Mouse (Mus musculus): Measurements from ENCODE around the gene Ptpn9. TPM values are rescaled to one million over a fixed set of nuclear protein-coding genes. Genes with fewer than 3 reads are reported as not detected.
"Not testable (repeated sequence)": the region's sequence is repeated elsewhere in the genome, so short reads cannot be mapped to it uniquely, and the experiment has no call there.

Ptpn9 gene
- polyA plus RNA-seq, 1 experiment from 2014 or later: 21.4 TPM

DNA sequence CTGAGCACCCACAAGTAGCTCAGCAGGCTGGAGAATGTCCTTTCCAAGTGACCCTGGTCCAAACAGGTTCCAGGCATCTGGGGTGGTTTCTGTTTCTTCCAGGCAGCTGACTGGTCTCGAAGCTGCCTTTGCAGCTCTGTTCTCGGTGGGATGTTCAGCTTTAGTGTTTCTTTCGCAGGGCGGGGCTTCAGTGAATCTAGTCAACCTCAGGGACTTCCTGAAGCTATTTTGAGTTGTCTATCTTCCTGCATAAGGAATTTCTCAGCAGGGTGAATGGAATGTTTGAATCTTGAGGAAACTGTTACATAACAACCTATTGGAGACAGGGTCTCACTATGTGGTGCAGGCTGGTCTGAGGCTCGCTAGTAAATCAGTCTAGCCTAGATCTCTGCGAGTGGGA, 14.5 kb upstream of the Ptpn9 start:
- peaks cover 46% of the 10 kb centered on the region for H3K36me3 ChIP-seq
- WGBS: 94% methylated on average over 6 of the region's 6 CpGs
- no peaks in the 10 kb centered on the region for H3K27me3 ChIP-seq (ENCODE audit: insufficient read depth, poor library complexity, severe bottlenecking)
- H3K27ac ChIP-seq: no peak overlapping the region
- H3K9me3 ChIP-seq: no peaks in the 10 kb centered on the region
- H3K4me1 ChIP-seq (replicated peaks): no peaks in the 10 kb centered on the region
- no peak for DNase-seq (ENCODE audit: low spot score)
- H3K4me3 ChIP-seq: no peak overlapping the region

DNA sequence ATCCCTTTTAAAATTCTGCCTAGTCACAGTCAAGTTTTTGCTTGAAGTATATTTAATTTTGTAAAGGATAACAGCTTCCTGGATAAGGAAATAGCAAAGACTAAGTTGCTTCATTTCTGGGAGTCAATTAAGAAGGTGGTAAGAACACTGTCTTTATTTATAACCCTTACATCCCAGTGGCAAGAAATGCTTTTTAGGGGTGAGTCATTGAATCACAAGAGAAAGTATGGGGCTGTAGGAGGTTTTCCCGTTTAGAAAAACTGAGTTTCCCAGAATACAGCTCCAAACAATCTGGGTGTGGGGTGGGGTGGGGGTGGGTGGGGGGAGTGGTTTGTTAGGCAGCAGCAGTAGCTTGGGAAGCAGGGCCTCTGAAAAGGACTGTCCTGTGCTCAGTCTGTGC, 13.2 kb upstream of the Ptpn9 start:
- Histone ChIP-seq H3K4me3 (no peak overlapping the region), H3K27ac (no peak overlapping the region), H3K36me3 (peaks cover 46% of the 10 kb centered on the region), H3K4me1 (replicated peaks) (no peaks in the 10 kb centered on the region), H3K27me3 (ENCODE audit: insufficient read depth, poor library complexity, severe bottlenecking) (no peaks in the 10 kb centered on the region), H3K9me3 (no peaks in the 10 kb centered on the region)
- no peak for DNase-seq (ENCODE audit: low spot score)
- 77% methylated on average over 1 of the region's 1 CpGs for WGBS

- Histone ChIP-seq H3K27me3 (ENCODE audit: insufficient read depth, poor library complexity, severe bottlenecking) (no peaks in the 10 kb centered on the region), H3K4me1 (replicated peaks) (peaks cover 20% of the 10 kb centered on the region), H3K4me3 (peak overlapping the region; percentile 96), H3K36me3 (peaks cover 10% of the 10 kb centered on the region; the same call in 1 of the 2 replicates), H3K27ac (peak overlapping the region; percentile 99), H3K9me3 (no peaks in the 10 kb centered on the region)
- WGBS: under 1% methylated on average over 80 of the region's 80 CpGs
- DNase-seq (ENCODE audit: low spot score): peak; percentile 74
Observed at GRCm38 (mm10) chr9:56995198-56996027, 690 bp downstream of the Ptpn9 start.

DNA sequence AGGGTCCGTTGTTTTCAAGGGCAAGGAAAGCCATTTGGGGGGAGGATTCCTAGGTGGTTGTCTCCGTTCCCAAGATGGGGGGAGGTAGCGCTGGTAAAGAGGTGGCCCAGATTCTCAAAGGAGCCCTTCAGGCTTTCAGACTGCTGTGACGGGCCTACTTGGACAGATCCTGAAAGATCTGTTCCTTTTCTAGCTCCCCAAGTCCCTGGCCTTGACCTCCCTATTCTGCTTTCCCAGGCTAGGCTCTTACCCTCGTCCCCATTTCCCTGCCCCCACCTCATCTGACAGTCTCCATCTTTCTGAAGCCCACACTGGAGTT, 1.3 kb downstream of the Ptpn9 start:
- no peaks in the 10 kb centered on the region for H3K9me3 ChIP-seq
- no peak for DNase-seq (ENCODE audit: low spot score)
- peak overlapping the region; percentile 99 for H3K27ac ChIP-seq
- peaks cover 13% of the 10 kb centered on the region; the same call in 1 of the 2 replicates for H3K36me3 ChIP-seq
- H3K27me3 ChIP-seq (ENCODE audit: insufficient read depth, poor library complexity, severe bottlenecking): no peaks in the 10 kb centered on the region
- peaks cover 20% of the 10 kb centered on the region for H3K4me1 ChIP-seq (replicated peaks)
- WGBS: 0% methylated on average over 5 of the region's 5 CpGs
- H3K4me3 ChIP-seq: peak overlapping the region; percentile 96

GRCm38 (mm10) chr9:56997206-56997605, 2.5 kb downstream of the Ptpn9 start:
- DNase-seq (ENCODE audit: low spot score); H3K4me3 ChIP-seq; H3K27me3 ChIP-seq (ENCODE audit: insufficient read depth, poor library complexity, severe bottlenecking); H3K27ac ChIP-seq; H3K9me3 ChIP-seq: not testable (repeated sequence)
- 82% methylated on average over 1 of the region's 1 CpGs for WGBS
- Histone ChIP-seq H3K36me3 (peaks cover 13% of the 10 kb centered on the region; the same call in 1 of the 2 replicates), H3K4me1 (replicated peaks) (peaks cover 20% of the 10 kb centered on the region)

GRCm38 (mm10) chr9:57003011-57003410, 8.3 kb downstream of the Ptpn9 start:
- Histone ChIP-seq H3K36me3 (peaks cover 51% of the 10 kb centered on the region), H3K4me3 (no peak overlapping the region), H3K27ac (no peak overlapping the region), H3K4me1 (replicated peaks) (no peaks in the 10 kb centered on the region), H3K9me3 (0 out of 2 replicates have a peak, but pooled peaks cover 4% of the 10 kb centered on the region), H3K27me3 (ENCODE audit: insufficient read depth, poor library complexity, severe bottlenecking) (no peaks in the 10 kb centered on the region)
- WGBS: 90% methylated on average over 4 of the region's 4 CpGs
- DNase-seq (ENCODE audit: low spot score): no peak

GRCm38 (mm10) chr9:57012393-57012792, 17.7 kb downstream of the Ptpn9 start:
- H3K4me3 ChIP-seq: no peak overlapping the region
- 0 out of 2 replicates have a peak, but pooled peaks cover 9% of the 10 kb centered on the region for H3K9me3 ChIP-seq
- no peak for DNase-seq (ENCODE audit: low spot score)
- H3K4me1 ChIP-seq (replicated peaks): no peaks in the 10 kb centered on the region
- H3K36me3 ChIP-seq: peaks cover 50% of the 10 kb centered on the region
- WGBS: 84% methylated on average over 1 of the region's 1 CpGs
- no peaks in the 10 kb centered on the region for H3K27me3 ChIP-seq (ENCODE audit: insufficient read depth, poor library complexity, severe bottlenecking)
- no peak overlapping the region for H3K27ac ChIP-seq

- 89% methylated on average over 4 of the region's 4 CpGs for WGBS
- peaks cover 45% of the 10 kb centered on the region for H3K36me3 ChIP-seq
- DNase-seq (ENCODE audit: low spot score): no peak
- no peak overlapping the region for H3K4me3 ChIP-seq
- no peaks in the 10 kb centered on the region for H3K4me1 ChIP-seq (replicated peaks)
- no peak overlapping the region for H3K27ac ChIP-seq
- H3K9me3 ChIP-seq: 0 out of 2 replicates have a peak, but pooled peaks cover 6% of the 10 kb centered on the region
- no peaks in the 10 kb centered on the region for H3K27me3 ChIP-seq (ENCODE audit: insufficient read depth, poor library complexity, severe bottlenecking)
Observed at GRCm38 (mm10) chr9:57012895-57013294, 18.2 kb downstream of the Ptpn9 start.

DNA sequence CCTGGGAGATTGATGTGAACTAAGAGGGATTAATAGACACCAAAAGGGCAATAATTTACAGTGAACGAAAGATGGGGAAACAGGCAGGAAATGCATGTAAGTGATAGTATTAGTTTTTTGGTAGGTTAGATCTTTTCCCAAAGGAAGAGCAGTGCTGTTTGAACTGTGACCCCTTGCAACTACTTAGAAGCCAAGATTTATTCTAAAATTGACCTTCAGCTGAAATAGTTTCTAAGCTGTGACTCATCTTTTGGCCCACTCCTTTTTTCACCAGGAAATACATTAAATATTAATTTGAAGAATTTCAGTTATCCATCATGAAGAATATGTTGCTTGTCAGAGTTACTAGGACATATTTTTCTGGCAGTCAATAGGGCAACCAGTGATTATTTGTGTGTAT, 19.0 kb downstream of the Ptpn9 start:
- no peak overlapping the region for H3K27ac ChIP-seq
- no peaks in the 10 kb centered on the region for H3K4me1 ChIP-seq (replicated peaks)
- H3K4me3 ChIP-seq: no peak overlapping the region
- DNase-seq (ENCODE audit: low spot score): no peak
- WGBS: 93% methylated on average over 1 of the region's 1 CpGs
- peaks cover 42% of the 10 kb centered on the region for H3K36me3 ChIP-seq
- H3K9me3 ChIP-seq: 0 out of 2 replicates have a peak, but pooled peaks cover 6% of the 10 kb centered on the region
- no peaks in the 10 kb centered on the region for H3K27me3 ChIP-seq (ENCODE audit: insufficient read depth, poor library complexity, severe bottlenecking)

DNA sequence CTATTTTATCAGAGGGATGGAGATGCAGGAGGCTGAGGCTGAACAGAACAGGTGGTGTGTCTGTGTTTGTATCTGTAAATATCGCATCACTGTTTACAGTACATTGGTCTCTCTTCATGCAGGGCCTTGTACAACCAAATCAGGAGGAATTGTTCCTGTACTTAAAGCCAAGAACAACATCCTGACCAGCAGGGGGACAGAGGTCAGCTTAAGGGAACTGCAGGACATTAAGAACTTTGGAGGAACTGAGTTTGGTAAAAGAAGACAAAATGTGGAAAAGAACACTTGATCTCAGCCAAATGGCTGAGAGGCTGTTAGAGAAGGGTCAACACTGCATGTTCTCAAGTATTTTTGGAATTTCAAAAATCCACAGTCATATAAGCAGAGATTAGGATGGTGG, 20.0 kb downstream of the Ptpn9 start:
- no peak for DNase-seq (ENCODE audit: low spot score)
- Histone ChIP-seq H3K27me3 (ENCODE audit: insufficient read depth, poor library complexity, severe bottlenecking) (no peaks in the 10 kb centered on the region), H3K4me3 (no peak overlapping the region), H3K36me3 (peaks cover 40% of the 10 kb centered on the region), H3K27ac (no peak overlapping the region), H3K9me3 (0 out of 2 replicates have a peak, but pooled peaks cover 6% of the 10 kb centered on the region), H3K4me1 (replicated peaks) (no peaks in the 10 kb centered on the region)
- WGBS: 88% methylated on average over 1 of the region's 1 CpGs

- Histone ChIP-seq H3K36me3 (peaks cover 59% of the 10 kb centered on the region), H3K27me3 (ENCODE audit: insufficient read depth, poor library complexity, severe bottlenecking) (no peaks in the 10 kb centered on the region), H3K9me3 (0 out of 2 replicates have a peak, but pooled peaks cover 6% of the 10 kb centered on the region), H3K4me3 (no peak overlapping the region), H3K4me1 (replicated peaks) (no peaks in the 10 kb centered on the region), H3K27ac (no peak overlapping the region)
- WGBS: 73% methylated on average over 1 of the region's 1 CpGs
- DNase-seq (ENCODE audit: low spot score): no peak
Observed at GRCm38 (mm10) chr9:57017631-57018030, 22.9 kb downstream of the Ptpn9 start.

- no peak overlapping the region for H3K4me3 ChIP-seq
- no peaks in the 10 kb centered on the region for H3K4me1 ChIP-seq (replicated peaks)
- H3K27me3 ChIP-seq (ENCODE audit: insufficient read depth, poor library complexity, severe bottlenecking): no peaks in the 10 kb centered on the region
- H3K36me3 ChIP-seq: peaks cover 81% of the 10 kb centered on the region
- DNase-seq (ENCODE audit: low spot score): no peak
- H3K9me3 ChIP-seq: 0 out of 2 replicates have a peak, but pooled peaks cover 3% of the 10 kb centered on the region
- WGBS: 96% methylated on average over 1 of the region's 1 CpGs
- H3K27ac ChIP-seq: no peak overlapping the region
Observed at GRCm38 (mm10) chr9:57031756-57032155, 37.0 kb downstream of the Ptpn9 start.

DNA sequence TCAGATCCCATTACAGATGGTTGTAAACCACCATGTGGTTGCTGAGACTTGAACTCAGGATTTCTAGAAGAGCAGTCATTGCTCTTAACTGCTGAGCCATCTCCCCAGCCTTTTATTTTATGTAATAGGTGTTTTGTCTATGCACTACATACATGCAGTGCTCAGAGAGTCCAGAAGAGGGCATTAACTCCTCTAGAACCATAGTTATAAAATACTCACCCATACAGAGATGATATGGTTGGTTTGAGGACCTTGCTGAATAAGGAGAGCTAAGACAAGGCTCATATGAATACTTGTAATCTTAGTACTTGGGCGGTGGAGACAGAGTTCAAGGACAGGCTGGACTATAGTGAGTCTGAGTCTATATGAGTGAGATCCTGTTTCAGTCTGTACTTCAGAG, 61.5 kb downstream of the Ptpn9 start:
- no peak for DNase-seq (ENCODE audit: low spot score)
- no peak overlapping the region for H3K27ac ChIP-seq
- no peaks in the 10 kb centered on the region for H3K4me1 ChIP-seq (replicated peaks)
- H3K36me3 ChIP-seq: peaks cover 75% of the 10 kb centered on the region
- H3K4me3 ChIP-seq: no peak overlapping the region
- 89% methylated on average over 1 of the region's 1 CpGs for WGBS
- no peaks in the 10 kb centered on the region for H3K27me3 ChIP-seq (ENCODE audit: insufficient read depth, poor library complexity, severe bottlenecking)
- no peaks in the 10 kb centered on the region for H3K9me3 ChIP-seq
